Mouse (Mus musculus): ENCODE measurements around the gene Spata16. TPM values are rescaled to one million over a fixed set of nuclear protein-coding genes. Genes with fewer than 3 reads are reported as not detected.

Spata16 gene
- polyA plus RNA-seq, 2 experiments, result not detected

DNA sequence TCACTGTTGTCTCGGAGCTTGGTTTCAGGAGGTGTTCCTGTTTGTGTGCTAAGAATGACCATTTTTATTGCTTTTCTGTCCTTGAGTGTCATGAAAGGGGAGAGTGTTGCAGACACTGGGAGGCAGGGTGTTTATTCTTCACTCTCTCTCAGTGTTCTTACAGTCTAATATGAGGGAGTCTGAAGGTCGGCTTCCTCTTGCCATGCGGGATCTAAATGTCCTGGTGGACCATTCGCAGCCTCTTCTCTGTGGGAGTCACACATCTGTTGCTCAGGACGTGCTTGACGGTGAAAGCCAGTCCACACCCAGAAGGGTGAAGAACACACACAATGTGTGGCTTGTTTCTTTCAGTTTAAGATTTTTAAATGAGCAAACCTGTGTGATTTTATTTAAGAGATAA is 90.1 kb downstream of the Spata16 start:
- Histone ChIP-seq H3K4me2 (ENCODE audit: low read depth) (no peak overlapping the region), H3K4me1 (replicated peaks; ENCODE audit: control insufficient read depth in 2 of 2, insufficient read depth in 2 of 2, low read length in 1 of 2) (no peaks in the 10 kb centered on the region), H3K27ac (no peak overlapping the region), H3K36me3 (replicated peaks; ENCODE audit: control insufficient read depth, insufficient read depth, low read depth) (no peaks in the 10 kb centered on the region), H3K9me3 (ENCODE audit: control insufficient read depth, low read length) (no peaks in the 10 kb centered on the region), H3K9ac (replicated peaks) (no peak overlapping the region), H3K4me3 (ENCODE audit: insufficient read depth in 1 of 2, low read depth in 2 of 2, low read length in 2 of 2) (no peak overlapping the region), H3K27me3 (ENCODE audit: control insufficient read depth, insufficient read depth, low read length) (no peaks in the 10 kb centered on the region)
- TF ChIP-seq EP300 (IDR thresholded peaks at IDR 0.05; ENCODE audit: low read depth) (no peak), CTCF (IDR thresholded peaks at IDR 0.05; ENCODE audit: low read depth) (no peak)
- ATAC-seq (ENCODE audit: insufficient read depth) (no peak), DNase-seq (ENCODE audit: low read depth in 3 of 3, low spot score in 3 of 3) (no peak)
- WGBS (ENCODE audit: insufficient replicate concordance), result 57% methylated on average over 6 of the region's 6 CpGs

DNA sequence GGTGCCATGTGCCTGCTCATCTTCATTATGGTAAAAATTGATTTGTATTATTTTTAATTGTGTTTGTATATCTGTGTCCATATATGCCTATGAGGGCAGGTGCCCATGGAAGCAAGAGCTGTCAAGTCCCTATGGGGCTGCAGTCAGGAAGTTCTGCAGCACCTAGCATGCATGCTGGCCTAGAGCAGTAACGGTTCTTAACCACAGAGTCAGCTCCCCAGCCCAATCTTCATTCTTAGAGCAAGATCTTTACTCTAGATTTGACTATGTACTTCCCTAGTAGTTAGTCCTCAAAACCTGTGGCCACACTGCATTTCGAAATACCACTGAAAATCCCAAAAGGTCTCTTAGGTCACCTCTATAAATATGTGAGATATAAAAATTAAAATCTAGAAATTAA is 113.1 kb downstream of the Spata16 start:
- no peak overlapping the region for H3K4me3 ChIP-seq (ENCODE audit: insufficient read depth in 1 of 2, low read depth in 2 of 2, low read length in 2 of 2)
- H3K36me3 ChIP-seq (replicated peaks; ENCODE audit: control insufficient read depth, insufficient read depth, low read depth), result no peaks in the 10 kb centered on the region
- no peaks in the 10 kb centered on the region for H3K9me3 ChIP-seq (ENCODE audit: control insufficient read depth, low read length)
- WGBS (ENCODE audit: insufficient replicate concordance), result 25% methylated on average over 2 of the region's 2 CpGs
- no peak overlapping the region for H3K27ac ChIP-seq
- DNase-seq (ENCODE audit: low read depth in 3 of 3, low spot score in 3 of 3) (no peak), ATAC-seq (ENCODE audit: insufficient read depth) (no peak)
- no peaks in the 10 kb centered on the region for H3K4me1 ChIP-seq (replicated peaks; ENCODE audit: control insufficient read depth in 2 of 2, insufficient read depth in 2 of 2, low read length in 1 of 2)
- H3K27me3 ChIP-seq (ENCODE audit: control insufficient read depth, insufficient read depth, low read length), result no peaks in the 10 kb centered on the region
- no peak overlapping the region for H3K9ac ChIP-seq (replicated peaks)
- H3K4me2 ChIP-seq (ENCODE audit: low read depth), result no peak overlapping the region
- TF ChIP-seq EP300 (IDR thresholded peaks at IDR 0.05; ENCODE audit: low read depth), result no peak
- no peak for TF ChIP-seq CTCF (IDR thresholded peaks at IDR 0.05; ENCODE audit: low read depth)

DNA sequence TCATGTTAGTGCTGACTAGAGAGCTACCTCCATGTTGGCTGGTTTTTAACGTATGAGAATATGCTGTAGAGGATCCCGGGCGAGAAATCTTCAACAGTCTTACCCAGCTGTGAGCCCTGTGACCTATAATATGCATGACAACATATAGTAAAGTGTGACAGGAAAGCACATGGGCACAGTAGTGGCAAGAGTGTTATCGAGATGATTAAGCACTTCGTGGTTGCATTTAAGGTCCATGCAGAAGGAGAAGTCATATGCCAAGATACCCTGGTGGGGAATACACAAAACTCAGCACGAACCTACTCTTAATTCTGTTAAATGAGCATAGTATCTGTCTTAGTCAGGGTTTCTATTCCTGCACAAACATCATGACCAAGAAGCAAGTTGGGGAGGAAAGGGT is 115.0 kb downstream of the Spata16 start:
- H3K9ac ChIP-seq (replicated peaks), result no peak overlapping the region
- WGBS (ENCODE audit: insufficient replicate concordance), result 59% methylated on average over 6 of the region's 6 CpGs
- H3K27ac ChIP-seq, result no peak overlapping the region
- H3K36me3 ChIP-seq (replicated peaks; ENCODE audit: control insufficient read depth, insufficient read depth, low read depth), result no peaks in the 10 kb centered on the region
- H3K27me3 ChIP-seq (ENCODE audit: control insufficient read depth, insufficient read depth, low read length), result no peaks in the 10 kb centered on the region
- no peaks in the 10 kb centered on the region for H3K4me1 ChIP-seq (replicated peaks; ENCODE audit: control insufficient read depth in 2 of 2, insufficient read depth in 2 of 2, low read length in 1 of 2)
- no peak overlapping the region for H3K4me3 ChIP-seq (ENCODE audit: insufficient read depth in 1 of 2, low read depth in 2 of 2, low read length in 2 of 2)
- H3K4me2 ChIP-seq (ENCODE audit: low read depth), result no peak overlapping the region
- H3K9me3 ChIP-seq (ENCODE audit: control insufficient read depth, low read length), result no peaks in the 10 kb centered on the region
- DNase-seq (ENCODE audit: low read depth in 3 of 3, low spot score in 3 of 3) (no peak), ATAC-seq (ENCODE audit: insufficient read depth) (no peak)
- no peak for TF ChIP-seq CTCF (IDR thresholded peaks at IDR 0.05; ENCODE audit: low read depth)
- no peak for TF ChIP-seq EP300 (IDR thresholded peaks at IDR 0.05; ENCODE audit: low read depth)

DNA sequence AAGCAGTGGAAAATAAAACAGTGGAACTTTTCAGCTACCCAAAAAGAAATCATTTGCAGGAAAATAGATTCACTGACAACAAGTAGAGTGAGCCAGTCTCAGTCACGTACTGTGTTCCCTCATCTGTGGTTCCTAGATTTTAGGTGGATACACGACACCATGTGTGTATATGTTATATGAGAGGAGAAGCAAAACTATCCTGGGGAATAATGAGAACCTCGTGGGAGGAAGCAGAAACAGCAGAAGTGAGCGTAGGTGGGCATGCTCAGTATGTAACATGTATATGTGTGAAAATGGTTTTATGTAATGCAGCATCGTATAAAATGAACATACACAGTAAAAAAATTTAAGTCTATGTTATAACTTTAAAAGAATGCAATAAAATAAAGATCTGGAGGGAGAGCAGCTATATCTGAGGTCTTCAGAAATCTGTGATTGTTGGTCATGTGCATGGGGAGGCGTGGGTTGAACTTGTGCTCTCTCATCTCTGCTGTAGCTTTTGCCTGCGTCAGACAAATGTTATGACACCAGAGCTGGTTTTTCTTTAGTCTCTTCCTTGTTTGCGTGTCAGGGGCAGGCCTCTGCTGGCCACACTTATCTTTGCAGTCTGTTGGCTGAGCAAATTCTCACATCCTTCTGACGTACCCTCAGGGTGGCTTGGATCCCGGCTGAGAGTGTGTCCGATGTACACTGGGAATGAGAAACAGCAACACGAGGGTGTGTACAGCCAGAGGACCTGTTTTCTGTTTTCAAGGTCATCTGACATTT is 156.1 kb downstream of the Spata16 start:
- TF ChIP-seq CTCF (IDR thresholded peaks at IDR 0.05; ENCODE audit: low read depth), result no peak
- no peak for TF ChIP-seq EP300 (IDR thresholded peaks at IDR 0.05; ENCODE audit: low read depth)
- WGBS (ENCODE audit: insufficient replicate concordance), result 57% methylated on average over 12 of the region's 12 CpGs

GRCm38 (mm10) chr3:26795851-26796538 is 158.6 kb downstream of the Spata16 start:
- H3K27me3 ChIP-seq (ENCODE audit: control insufficient read depth, insufficient read depth, low read length), result no peaks in the 10 kb centered on the region
- DNase-seq (ENCODE audit: low read depth in 3 of 3, low spot score in 3 of 3) (no peak), ATAC-seq (ENCODE audit: insufficient read depth) (no peak)
- no peak overlapping the region for H3K4me2 ChIP-seq (ENCODE audit: low read depth)
- no peaks in the 10 kb centered on the region for H3K9me3 ChIP-seq (ENCODE audit: control insufficient read depth, low read length)
- no peaks in the 10 kb centered on the region for H3K4me1 ChIP-seq (replicated peaks; ENCODE audit: control insufficient read depth in 2 of 2, insufficient read depth in 2 of 2, low read length in 1 of 2)
- H3K27ac ChIP-seq, result no peak overlapping the region
- H3K4me3 ChIP-seq (ENCODE audit: insufficient read depth in 1 of 2, low read depth in 2 of 2, low read length in 2 of 2), result no peak overlapping the region
- TF ChIP-seq EP300 (IDR thresholded peaks at IDR 0.05; ENCODE audit: low read depth) (no peak), CTCF (IDR thresholded peaks at IDR 0.05; ENCODE audit: low read depth) (no peak)
- H3K36me3 ChIP-seq (replicated peaks; ENCODE audit: control insufficient read depth, insufficient read depth, low read depth), result no peaks in the 10 kb centered on the region
- WGBS (ENCODE audit: insufficient replicate concordance), result 74% methylated on average over 7 of the region's 7 CpGs
- H3K9ac ChIP-seq (replicated peaks), result no peak overlapping the region

More for the DNA sequence above, 156.1 kb downstream of the Spata16 start:
- no peak for ATAC-seq (ENCODE audit: insufficient read depth)
- Histone ChIP-seq H3K27me3 (ENCODE audit: control insufficient read depth, insufficient read depth, low read length) (no peaks in the 10 kb centered on the region), H3K4me3 (ENCODE audit: insufficient read depth in 1 of 2, low read depth in 2 of 2, low read length in 2 of 2) (no peak overlapping the region), H3K4me2 (ENCODE audit: low read depth) (no peak overlapping the region), H3K4me1 (replicated peaks; ENCODE audit: control insufficient read depth in 2 of 2, insufficient read depth in 2 of 2, low read length in 1 of 2) (no peaks in the 10 kb centered on the region), H3K36me3 (replicated peaks; ENCODE audit: control insufficient read depth, insufficient read depth, low read depth) (no peaks in the 10 kb centered on the region), H3K27ac (no peak overlapping the region), H3K9me3 (ENCODE audit: control insufficient read depth, low read length) (no peaks in the 10 kb centered on the region), H3K9ac (replicated peaks) (no peak overlapping the region)
- no peak for DNase-seq (ENCODE audit: low read depth in 3 of 3, low spot score in 3 of 3)

All from liver, embryonic 14.5 days (tissue).